Mouse (Mus musculus): ENCODE measurements around the gene Srf. TPM values are rescaled to one million over a fixed set of nuclear protein-coding genes. Genes with fewer than 3 reads are reported as not detected.

The Srf gene
- total and polyA plus RNA-seq, 2 experiments from 2014 or later: 3.8 to 67.0 TPM

- WGBS: 1% methylated on average over 24 of the region's 24 CpGs
- Histone ChIP-seq H3K4me1 (ENCODE audit: insufficient read depth, low read length) (peaks cover 19% of the 10 kb centered on the region; the same call in 1 of the 2 replicates), H3K9ac (replicated peaks; ENCODE audit: low read length) (peak overlapping the region; percentile 31), H3K27me3 (ENCODE audit: insufficient read depth, low read length) (no peaks in the 10 kb centered on the region), H3K4me3 (ENCODE audit: low read length) (peak overlapping the region; percentile 100), H3K9me3 (ENCODE audit: low read length) (no peaks in the 10 kb centered on the region), H3K27ac (peak overlapping the region; percentile 62), H3K36me3 (ENCODE audit: insufficient read depth, low read length) (peaks cover 36% of the 10 kb centered on the region), H3K4me2 (ENCODE audit: low read depth, low read length) (peak overlapping the region; percentile 91)
- ATAC-seq (peak; percentile 84), DNase-seq (ENCODE audit: low spot score) (peak; percentile 96)
- TF ChIP-seq CTCF (IDR thresholded peaks at IDR 0.05; ENCODE audit: low read depth): no peak
Observed at GRCm38 (mm10) chr17:46552841-46553423, 3.0 kb downstream of the Srf start.

GRCm38 (mm10) chr17:46552151-46552550 is 3.8 kb downstream of the Srf start:
- H3K4me2 ChIP-seq (ENCODE audit: low read depth, low read length): peak overlapping the region; percentile 91
- peak overlapping the region; percentile 100; the same call in 1 of the 2 replicates for H3K4me3 ChIP-seq (ENCODE audit: low read length)
- ATAC-seq: no peak
- H3K36me3 ChIP-seq (ENCODE audit: insufficient read depth, low read length): peaks cover 36% of the 10 kb centered on the region
- peak overlapping the region; percentile 54; the same call in 1 of the 2 replicates for H3K27ac ChIP-seq
- no peak for DNase-seq (ENCODE audit: low spot score)
- no peaks in the 10 kb centered on the region for H3K27me3 ChIP-seq (ENCODE audit: insufficient read depth, low read length)
- H3K9me3 ChIP-seq (ENCODE audit: low read length): no peaks in the 10 kb centered on the region
- no peak for TF ChIP-seq CTCF (IDR thresholded peaks at IDR 0.05; ENCODE audit: low read depth)
- no peak overlapping the region for H3K9ac ChIP-seq (replicated peaks; ENCODE audit: low read length)
- H3K4me1 ChIP-seq (ENCODE audit: insufficient read depth, low read length): peaks cover 19% of the 10 kb centered on the region; the same call in 1 of the 2 replicates
- 82% methylated on average over 7 of the region's 7 CpGs for WGBS

GRCm38 (mm10) chr17:46551369-46551768 is 4.6 kb downstream of the Srf start:
- ATAC-seq (no peak), DNase-seq (ENCODE audit: low spot score) (no peak)
- Histone ChIP-seq H3K27ac (no peak overlapping the region), H3K9ac (replicated peaks; ENCODE audit: low read length) (no peak overlapping the region), H3K9me3 (ENCODE audit: low read length) (no peaks in the 10 kb centered on the region), H3K27me3 (ENCODE audit: insufficient read depth, low read length) (no peaks in the 10 kb centered on the region), H3K4me2 (ENCODE audit: low read depth, low read length) (no peak overlapping the region), H3K4me3 (ENCODE audit: low read length) (no peak overlapping the region), H3K36me3 (ENCODE audit: insufficient read depth, low read length) (peaks cover 36% of the 10 kb centered on the region), H3K4me1 (ENCODE audit: insufficient read depth, low read length) (peaks cover 22% of the 10 kb centered on the region; the same call in 1 of the 2 replicates)
- TF ChIP-seq CTCF (IDR thresholded peaks at IDR 0.05; ENCODE audit: low read depth): no peak
- 93% methylated on average over 6 of the region's 6 CpGs for WGBS

GRCm38 (mm10) chr17:46550904-46551303 is 5.1 kb downstream of the Srf start:
- ATAC-seq: no peak
- no peak for TF ChIP-seq CTCF (IDR thresholded peaks at IDR 0.05; ENCODE audit: low read depth)
- 92% methylated on average over 7 of the region's 7 CpGs for WGBS

GRCm38 (mm10) chr17:46549642-46550041 is 6.3 kb downstream of the Srf start:
- peaks cover 25% of the 10 kb centered on the region; the same call in 1 of the 2 replicates for H3K4me1 ChIP-seq (ENCODE audit: insufficient read depth, low read length)
- 85% methylated on average over 9 of the region's 9 CpGs for WGBS
- DNase-seq (ENCODE audit: low spot score) (no peak), ATAC-seq (no peak)
- no peak for TF ChIP-seq CTCF (IDR thresholded peaks at IDR 0.05; ENCODE audit: low read depth)
- H3K9me3 ChIP-seq (ENCODE audit: low read length): no peaks in the 10 kb centered on the region
- H3K27ac ChIP-seq: no peak overlapping the region
- H3K9ac ChIP-seq (replicated peaks; ENCODE audit: low read length): no peak overlapping the region
- no peaks in the 10 kb centered on the region for H3K27me3 ChIP-seq (ENCODE audit: insufficient read depth, low read length)
- H3K4me2 ChIP-seq (ENCODE audit: low read depth, low read length): no peak overlapping the region
- no peak overlapping the region for H3K4me3 ChIP-seq (ENCODE audit: low read length)
- peaks cover 36% of the 10 kb centered on the region for H3K36me3 ChIP-seq (ENCODE audit: insufficient read depth, low read length)

More at GRCm38 (mm10) chr17:46550904-46551303, 5.1 kb downstream of the Srf start:
- DNase-seq (ENCODE audit: low spot score): no peak
- no peak overlapping the region for H3K4me2 ChIP-seq (ENCODE audit: low read depth, low read length)
- H3K4me3 ChIP-seq (ENCODE audit: low read length): no peak overlapping the region
- no peak overlapping the region for H3K9ac ChIP-seq (replicated peaks; ENCODE audit: low read length)
- H3K27me3 ChIP-seq (ENCODE audit: insufficient read depth, low read length): no peaks in the 10 kb centered on the region
- no peak overlapping the region for H3K27ac ChIP-seq
- H3K4me1 ChIP-seq (ENCODE audit: insufficient read depth, low read length): peaks cover 25% of the 10 kb centered on the region; the same call in 1 of the 2 replicates
- H3K36me3 ChIP-seq (ENCODE audit: insufficient read depth, low read length): peaks cover 36% of the 10 kb centered on the region
- H3K9me3 ChIP-seq (ENCODE audit: low read length): no peaks in the 10 kb centered on the region

- peak; percentile 69 for DNase-seq (ENCODE audit: low spot score)
Observed at GRCm38 (mm10) chr17:46549193-46549592, 6.8 kb downstream of the Srf start.

GRCm38 (mm10) chr17:46548741-46549140 is 7.2 kb downstream of the Srf start:
- H3K36me3 ChIP-seq (ENCODE audit: insufficient read depth, low read length): peaks cover 36% of the 10 kb centered on the region
- no peak overlapping the region for H3K9ac ChIP-seq (replicated peaks; ENCODE audit: low read length)
- H3K27ac ChIP-seq: no peak overlapping the region
- DNase-seq (ENCODE audit: low spot score) (no peak), ATAC-seq (no peak)
- no peaks in the 10 kb centered on the region for H3K27me3 ChIP-seq (ENCODE audit: insufficient read depth, low read length)
- no peak for TF ChIP-seq CTCF (IDR thresholded peaks at IDR 0.05; ENCODE audit: low read depth)
- peaks cover 18% of the 10 kb centered on the region; the same call in 1 of the 2 replicates for H3K4me1 ChIP-seq (ENCODE audit: insufficient read depth, low read length)
- no peaks in the 10 kb centered on the region for H3K9me3 ChIP-seq (ENCODE audit: low read length)
- H3K4me2 ChIP-seq (ENCODE audit: low read depth, low read length): no peak overlapping the region
- H3K4me3 ChIP-seq (ENCODE audit: low read length): no peak overlapping the region
- WGBS: 52% methylated on average over 11 of the region's 11 CpGs

More at GRCm38 (mm10) chr17:46549193-46549592, 6.8 kb downstream of the Srf start:
- 25% methylated on average over 8 of the region's 8 CpGs for WGBS
- H3K9ac ChIP-seq (replicated peaks; ENCODE audit: low read length): no peak overlapping the region
- no peaks in the 10 kb centered on the region for H3K9me3 ChIP-seq (ENCODE audit: low read length)
- H3K4me2 ChIP-seq (ENCODE audit: low read depth, low read length): no peak overlapping the region
- H3K36me3 ChIP-seq (ENCODE audit: insufficient read depth, low read length): peaks cover 36% of the 10 kb centered on the region
- H3K27me3 ChIP-seq (ENCODE audit: insufficient read depth, low read length): no peaks in the 10 kb centered on the region
- peak; percentile 68 for TF ChIP-seq CTCF (IDR thresholded peaks at IDR 0.05; ENCODE audit: low read depth)
- no peak for ATAC-seq
- no peak overlapping the region for H3K4me3 ChIP-seq (ENCODE audit: low read length)
- no peak overlapping the region for H3K27ac ChIP-seq
- H3K4me1 ChIP-seq (ENCODE audit: insufficient read depth, low read length): peaks cover 22% of the 10 kb centered on the region; the same call in 1 of the 2 replicates
